Mouse (Mus musculus) liver, embryonic 11.5 days (tissue): ENCODE measurements around the gene Scimp. TPM values are rescaled to one million over a fixed set of nuclear protein-coding genes. Genes with fewer than 3 reads are reported as not detected.

Experiments
- ATAC-seq: fragments of 200-750 bp; cut with Nextera tagmentation; replicated peaks from 2 replicates; pipeline ENCODE4 v1.8.0; 2017; ENCODE audit warnings: moderate number of reproducible peaks, mild to moderate bottlenecking, moderate TSS enrichment, moderate library complexity; ENCODE audit not compliant: low FRiP score
- DNase-seq: peaks from one replicate; pipeline ENCODE4 v3.0.0-alpha.2; 2017; ENCODE audit warnings: low spot score
- H3K27ac ChIP-seq: fragments of 300-500 bp; sonication (generic); 2 replicates; pipeline ENCODE4 v1.5.1; 2014; ENCODE audit warnings: mild to moderate bottlenecking, low read depth, low read length, control low read depth
- H3K27me3 ChIP-seq: fragments of 300-500 bp; sonication (generic); replicated peaks from 2 replicates; pipeline ENCODE4 v1.6.1; 2014; ENCODE audit warnings: low read length, mixed read lengths; ENCODE audit not compliant: control insufficient read depth, insufficient read depth
- H3K36me3 ChIP-seq: fragments of 300-500 bp; sonication (generic); 2 replicates; pipeline ENCODE4 v1.6.1; 2014; ENCODE audit warnings: mild to moderate bottlenecking, low read length, moderate library complexity, mixed read lengths; ENCODE audit not compliant: control insufficient read depth, insufficient read depth
- H3K4me1 ChIP-seq: fragments of 300-500 bp; sonication (generic); replicated peaks from 2 replicates; pipeline ENCODE4 v1.6.1; 2014; ENCODE audit warnings: low read length, mixed read lengths; ENCODE audit not compliant: control insufficient read depth, insufficient read depth
- H3K4me2 ChIP-seq: fragments of 300-500 bp; sonication (generic); 2 replicates; pipeline ENCODE4 v1.6.1; 2014; ENCODE audit warnings: mild to moderate bottlenecking, control low read depth, moderate library complexity
- H3K4me3 ChIP-seq: fragments of 300-500 bp; sonication (generic); 2 replicates; pipeline ENCODE4 v1.5.1; 2014; ENCODE audit warnings: low read depth, low read length, control low read depth
- H3K9ac ChIP-seq: fragments of 300-500 bp; sonication (generic); 2 replicates; pipeline ENCODE4 v1.6.1; 2014; ENCODE audit warnings: low read depth, low read length, control low read depth
- H3K9me3 ChIP-seq: fragments of 300-500 bp; sonication (generic); 2 replicates; pipeline ENCODE4 v1.6.1; 2016; ENCODE audit warnings: low read length, inconsistent platforms, mixed read lengths; ENCODE audit not compliant: control insufficient read depth
- WGBS: fragments of 180-500 bp; shearing (Covaris S2); extraction: QIAGEN DNeasy Blood & Tissue Kit; methylation state at CpG from one replicate; pipeline ENCODE4 v1.1.7; 2014; 5-methylcytosine and 5-hydroxymethylcytosine counted together
- polyA plus RNA-seq: library from polyadenylated mRNA; unstranded; fragments of >200 nt; fragmentation: Nextera tagmentation; extraction: Ambion mirVana; gene quantifications from 2 replicates; pipeline ENCODE4 v1.2.1, GENCODE M21; 2014

Gene Scimp
- polyA plus RNA-seq, 1 experiment from 2014 or later: 0.82 TPM

GRCm38 (mm10) chr11:70754476-70754875 lies 57.9 kb downstream of the Scimp start:
- H3K27ac ChIP-seq: no peak overlapping the region
- H3K4me3 ChIP-seq: no peak overlapping the region
- H3K9me3 ChIP-seq: no peaks in the 10 kb centered on the region
- H3K27me3 ChIP-seq: no peaks in the 10 kb centered on the region
- WGBS: 68% methylated on average over 4 of the region's 4 CpGs
- H3K36me3 ChIP-seq: no peaks in the 10 kb centered on the region
- no peak overlapping the region for H3K4me2 ChIP-seq
- no peak for ATAC-seq
- DNase-seq: no peak
- H3K4me1 ChIP-seq: peaks cover 4% of the 10 kb centered on the region; the same call in 1 of the 2 replicates
- H3K9ac ChIP-seq: no peak overlapping the region

- WGBS: 91% methylated on average over 10 of the region's 10 CpGs
- Histone ChIP-seq H3K36me3 (no peaks in the 10 kb centered on the region), H3K4me1 (peaks cover 4% of the 10 kb centered on the region; the same call in 1 of the 2 replicates), H3K27ac (no peak overlapping the region), H3K9me3 (peaks cover 2% of the 10 kb centered on the region; the same call in 1 of the 2 replicates), H3K27me3 (no peaks in the 10 kb centered on the region), H3K4me2 (no peak overlapping the region), H3K9ac (no peak overlapping the region), H3K4me3 (no peak overlapping the region)
- ATAC-seq (no peak), DNase-seq (no peak)
These were observed 59.2 kb downstream of the Scimp start for GRCm38 (mm10) chr11:70753146-70753545.

- Histone ChIP-seq H3K9ac (no peak overlapping the region), H3K27me3 (no peaks in the 10 kb centered on the region), H3K36me3 (no peaks in the 10 kb centered on the region), H3K4me2 (no peak overlapping the region), H3K9me3 (peaks cover 2% of the 10 kb centered on the region; the same call in 1 of the 2 replicates), H3K27ac (no peak overlapping the region), H3K4me1 (peaks cover 4% of the 10 kb centered on the region; the same call in 1 of the 2 replicates), H3K4me3 (no peak overlapping the region)
- no peak for ATAC-seq
- WGBS: 71% methylated on average over 4 of the region's 4 CpGs
- DNase-seq: no peak
These were observed 59.9 kb downstream of the Scimp start for GRCm38 (mm10) chr11:70752337-70753017.

GRCm38 (mm10) chr11:70747876-70748545 lies 64.4 kb downstream of the Scimp start:
- DNase-seq: no peak
- peaks cover 4% of the 10 kb centered on the region; the same call in 1 of the 2 replicates for H3K4me1 ChIP-seq
- no peak overlapping the region for H3K9ac ChIP-seq
- H3K9me3 ChIP-seq: peaks cover 2% of the 10 kb centered on the region; the same call in 1 of the 2 replicates
- no peaks in the 10 kb centered on the region for H3K27me3 ChIP-seq
- ATAC-seq: no peak
- no peak overlapping the region for H3K27ac ChIP-seq
- 76% methylated on average over 4 of the region's 4 CpGs for WGBS
- H3K4me2 ChIP-seq: no peak overlapping the region
- no peak overlapping the region for H3K4me3 ChIP-seq
- H3K36me3 ChIP-seq: no peaks in the 10 kb centered on the region

- Histone ChIP-seq H3K9ac (no peak overlapping the region), H3K4me1 (no peaks in the 10 kb centered on the region), H3K27ac (no peak overlapping the region), H3K9me3 (peaks cover 2% of the 10 kb centered on the region; the same call in 1 of the 2 replicates), H3K4me2 (no peak overlapping the region), H3K27me3 (no peaks in the 10 kb centered on the region), H3K4me3 (no peak overlapping the region), H3K36me3 (no peaks in the 10 kb centered on the region)
- no peak for ATAC-seq
- 73% methylated on average over 7 of the region's 7 CpGs for WGBS
- DNase-seq: no peak
These were observed 66.8 kb downstream of the Scimp start for GRCm38 (mm10) chr11:70745636-70746035.

DNA sequence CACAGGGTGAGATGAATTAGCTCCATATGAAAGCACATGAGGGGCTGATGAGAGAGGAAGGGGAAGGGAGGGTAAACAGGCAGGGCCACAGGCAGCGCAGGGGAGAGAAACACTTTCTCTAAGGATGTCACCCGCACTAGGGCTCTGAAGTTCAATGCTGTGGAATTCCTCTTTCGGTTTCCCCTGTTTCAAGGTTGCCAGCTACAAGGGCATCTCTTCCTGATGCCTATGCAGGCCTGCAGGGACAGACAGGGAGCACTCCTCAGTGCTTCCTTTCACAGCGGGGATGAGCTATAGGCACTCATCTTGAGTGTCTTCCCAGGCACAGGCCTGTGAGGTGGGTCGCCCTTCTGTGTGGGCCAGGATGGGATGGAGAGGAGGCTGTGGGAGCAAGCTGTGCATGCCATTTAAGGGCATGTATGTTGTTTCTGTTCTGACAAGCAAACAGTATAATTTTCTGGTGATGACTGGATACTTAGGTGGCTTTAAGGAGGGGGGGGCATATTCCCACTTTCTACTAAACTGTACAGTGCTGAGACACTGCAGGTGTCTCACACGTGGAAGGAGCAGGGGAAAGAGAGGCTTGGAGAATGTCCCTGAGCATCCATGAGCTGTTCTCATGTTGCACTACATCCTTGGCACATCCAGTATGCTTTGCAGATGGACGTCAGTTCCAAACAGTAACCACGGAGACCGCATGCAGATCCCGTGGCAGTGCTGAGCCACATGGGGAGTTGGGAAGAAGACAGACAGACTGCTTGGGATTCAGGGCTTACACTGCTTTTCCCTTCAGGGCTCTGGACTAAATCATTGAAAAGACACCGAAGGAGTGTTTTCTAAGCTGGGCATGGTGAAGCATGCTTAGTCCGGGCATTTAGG lies 69.6 kb downstream of the Scimp start:
- 79% methylated on average over 12 of the region's 12 CpGs for WGBS
- Histone ChIP-seq H3K4me2 (no peak overlapping the region), H3K9me3 (no peaks in the 10 kb centered on the region), H3K9ac (no peak overlapping the region; the same call in 1 of the 2 replicates), H3K36me3 (no peaks in the 10 kb centered on the region), H3K4me3 (no peak overlapping the region), H3K27ac (no peak overlapping the region), H3K4me1 (no peaks in the 10 kb centered on the region), H3K27me3 (peaks cover 6% of the 10 kb centered on the region; the same call in 1 of the 2 replicates)
- no peak for DNase-seq
- no peak for ATAC-seq

- 85% methylated on average over 7 of the region's 7 CpGs for WGBS
- H3K36me3 ChIP-seq: no peaks in the 10 kb centered on the region
- no peak for ATAC-seq
These were observed 70.3 kb downstream of the Scimp start for GRCm38 (mm10) chr11:70742117-70742516.

GRCm38 (mm10) chr11:70741603-70742002 lies 70.8 kb downstream of the Scimp start:
- DNase-seq (no peak), ATAC-seq (no peak)
- no peak overlapping the region for H3K27ac ChIP-seq
- no peak overlapping the region for H3K9ac ChIP-seq
- no peaks in the 10 kb centered on the region for H3K36me3 ChIP-seq
- H3K4me3 ChIP-seq: no peak overlapping the region
- H3K9me3 ChIP-seq: no peaks in the 10 kb centered on the region
- H3K4me1 ChIP-seq: no peaks in the 10 kb centered on the region
- peaks cover 6% of the 10 kb centered on the region for H3K27me3 ChIP-seq
- no peak overlapping the region for H3K4me2 ChIP-seq
- 75% methylated on average over 3 of the region's 3 CpGs for WGBS

More at GRCm38 (mm10) chr11:70742117-70742516, 70.3 kb downstream of the Scimp start:
- DNase-seq: no peak
- no peak overlapping the region for H3K4me3 ChIP-seq
- no peaks in the 10 kb centered on the region for H3K9me3 ChIP-seq
- H3K27me3 ChIP-seq: peaks cover 6% of the 10 kb centered on the region; the same call in 1 of the 2 replicates
- no peaks in the 10 kb centered on the region for H3K4me1 ChIP-seq
- H3K4me2 ChIP-seq: no peak overlapping the region
- H3K9ac ChIP-seq: no peak overlapping the region
- no peak overlapping the region for H3K27ac ChIP-seq
